Mouse (Mus musculus): ENCODE results near the gene Dnah6. TPM values are rescaled to one million over a fixed set of nuclear protein-coding genes. Genes with fewer than 3 reads are reported as not detected.

Dnah6 gene
- polyA plus RNA-seq, 1 experiment from 2014 or later: 0.01 TPM

- Histone ChIP-seq H3K4me3 (ENCODE audit: low read depth, low read length) (no peak overlapping the region), H3K4me1 (replicated peaks; ENCODE audit: control insufficient read depth, insufficient read depth, low read length) (no peaks in the 10 kb centered on the region), H3K9ac (ENCODE audit: low read depth, low read length) (no peak overlapping the region), H3K27ac (ENCODE audit: low read depth, low read length) (no peak overlapping the region), H3K27me3 (replicated peaks; ENCODE audit: control insufficient read depth, insufficient read depth, low read length) (no peaks in the 10 kb centered on the region), H3K9me3 (ENCODE audit: control insufficient read depth, low read length) (no peaks in the 10 kb centered on the region), H3K4me2 (no peak overlapping the region), H3K36me3 (ENCODE audit: control insufficient read depth, insufficient read depth, low read length) (no peaks in the 10 kb centered on the region)
- no peak for ATAC-seq (replicated peaks; ENCODE audit: low FRiP score)
- 45% methylated on average over 3 of the region's 3 CpGs for WGBS
- no peak for DNase-seq (ENCODE audit: low spot score)
These were observed 250.4 kb downstream of the Dnah6 start for GRCm38 (mm10) chr6:72971074-72971473.

DNA sequence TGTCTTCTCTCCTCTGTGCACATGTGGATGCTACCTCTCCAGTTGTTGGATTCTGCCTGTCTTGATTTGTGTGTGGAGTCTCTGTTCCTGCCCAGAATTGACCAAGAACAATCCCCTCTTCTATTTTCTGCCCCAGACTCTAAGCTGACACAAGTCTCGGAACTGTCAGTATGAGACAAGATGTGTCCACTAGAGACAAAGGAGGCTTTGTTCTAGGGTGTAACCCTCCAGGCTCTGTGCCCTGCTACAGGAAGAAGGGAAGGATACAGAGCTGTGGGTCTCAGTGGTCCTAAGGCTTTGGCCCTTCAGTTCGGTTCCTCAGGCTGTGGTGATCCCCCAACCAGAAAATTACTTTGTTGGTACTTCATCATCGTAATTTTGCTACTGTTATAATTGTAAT lies 251.7 kb downstream of the Dnah6 start:
- WGBS: 81% methylated on average over 3 of the region's 3 CpGs
- no peak for ATAC-seq (replicated peaks; ENCODE audit: low FRiP score)

More for the DNA sequence above, 251.7 kb downstream of the Dnah6 start:
- Histone ChIP-seq H3K27me3 (replicated peaks; ENCODE audit: control insufficient read depth, insufficient read depth, low read length) (no peaks in the 10 kb centered on the region), H3K4me3 (ENCODE audit: low read depth, low read length) (no peak overlapping the region), H3K9ac (ENCODE audit: low read depth, low read length) (no peak overlapping the region), H3K36me3 (ENCODE audit: control insufficient read depth, insufficient read depth, low read length) (no peaks in the 10 kb centered on the region), H3K27ac (ENCODE audit: low read depth, low read length) (no peak overlapping the region), H3K9me3 (ENCODE audit: control insufficient read depth, low read length) (no peaks in the 10 kb centered on the region), H3K4me2 (no peak overlapping the region), H3K4me1 (replicated peaks; ENCODE audit: control insufficient read depth, insufficient read depth, low read length) (no peaks in the 10 kb centered on the region)
- no peak for DNase-seq (ENCODE audit: low spot score)

Other genes with a start within 250 kb of the Dnah6 start
- gene Suclg1, start 26.7 kb upstream of the Dnah6 start, polyA plus RNA-seq (2014; fragmentation: Nextera tagmentation; extraction: Ambion mirVana): 188 and 206 TPM in 2 replicates
- not detected in 2 replicates for gene 4931417E11Rik, start 248.0 kb upstream of the Dnah6 start, polyA plus RNA-seq (2014; fragmentation: Nextera tagmentation; extraction: Ambion mirVana)